Mouse (Mus musculus): Measurements from ENCODE around the gene Nfkb1.

DNA sequence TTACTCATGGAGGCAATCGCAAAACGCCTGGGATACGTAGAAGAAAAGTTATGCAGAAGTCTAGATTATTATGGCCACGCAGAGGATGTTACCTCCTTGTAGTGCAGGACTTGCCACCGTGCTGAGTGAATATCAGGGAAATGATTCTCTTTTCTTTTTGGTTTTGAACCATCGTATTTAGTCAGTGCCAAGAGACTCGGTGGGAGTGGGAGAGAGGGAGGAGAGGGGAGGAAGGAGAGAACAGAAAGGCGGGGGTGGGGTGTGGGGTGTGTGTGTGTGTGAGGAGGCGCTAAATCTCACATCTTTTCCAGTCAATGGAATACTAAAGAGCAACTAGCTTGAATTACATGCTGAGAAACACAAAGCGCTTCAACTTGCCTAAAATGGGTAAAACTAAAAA lies 41.5 kb downstream of the Nfkb1 start:
- TF ChIP-seq CTCF (IDR thresholded peaks at IDR 0.05; ENCODE audit: low read depth) (no peak), EP300 (IDR thresholded peaks at IDR 0.05; ENCODE audit: low read depth) (no peak)
